Comparison of ENCODE assay signal across 19 mouse cellular contexts in the genomic region with DNA sequence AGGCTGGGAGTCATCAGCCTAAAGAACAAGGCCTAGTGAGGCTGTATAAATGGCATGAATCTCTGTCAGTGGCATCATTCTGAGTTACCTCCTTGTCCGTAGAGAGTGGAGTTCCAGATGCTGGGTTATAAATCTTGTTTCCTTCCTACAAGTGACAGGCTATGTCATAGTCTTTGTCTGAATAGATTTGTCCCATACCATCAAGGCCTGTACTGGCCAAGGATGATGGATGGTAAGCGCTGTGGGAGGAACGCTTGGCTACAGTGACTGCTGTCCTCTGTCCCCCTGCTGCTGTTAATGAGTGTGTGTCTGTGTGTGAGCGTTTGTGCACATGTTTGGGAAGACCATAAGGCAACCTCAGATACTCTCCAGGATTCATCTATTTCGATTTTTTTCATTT.
A peak's percentile ranks its signal among the peaks of the same experiment; 100 is the strongest.
DNase-seq lines count a peak whose midpoint lies in the region; ATAC-seq lines count a peak whose summit lies in the region.
"Had no signal": no experiment of that assay in that cellular context is flagged by ENCODE, and none has a peak within 500 bp of the region (broad histone marks: within the 10 kb centered on the region; RNA-seq: fewer than 3 reads in every experiment).

No protein-coding gene starts in this region.

- no peak overlapping the region for H3K4me3 ChIP-seq in neural tube, embryonic 11.5 days (ENCODE audit: low read depth, low read length)
- no peak overlapping the region for H3K4me3 ChIP-seq in hindbrain, embryonic 16.5 days (ENCODE audit: low read length)
- no peak overlapping the region for H3K4me3 ChIP-seq in neural tube, embryonic 13.5 days
- H3K4me3 ChIP-seq: embryonic facial prominence, embryonic 10.5 days; forebrain, embryonic 13.5 days; heart, embryonic 12.5 days had no signal

- H3K36me3 ChIP-seq in neural tube, embryonic 11.5 days (ENCODE audit: control insufficient read depth, insufficient read depth, low read length) = no peaks in the 10 kb centered on the region
- no peaks in the 10 kb centered on the region for H3K36me3 ChIP-seq in hindbrain, embryonic 16.5 days (ENCODE audit: control insufficient read depth, insufficient read depth, low read length)
- no peaks in the 10 kb centered on the region for H3K36me3 ChIP-seq in neural tube, embryonic 13.5 days
- H3K36me3 ChIP-seq: embryonic facial prominence, embryonic 10.5 days; heart, embryonic 12.5 days had no signal

- H3K9ac ChIP-seq in neural tube, embryonic 11.5 days (ENCODE audit: low read length) = no peak overlapping the region
- no peak overlapping the region for H3K9ac ChIP-seq in hindbrain, embryonic 16.5 days (ENCODE audit: low read depth, low read length)
- no peak overlapping the region for H3K9ac ChIP-seq in neural tube, embryonic 13.5 days
- H3K9ac ChIP-seq: forebrain, embryonic 13.5 days; forebrain, postnatal 0 days; heart, embryonic 12.5 days had no signal

- no peaks in the 10 kb centered on the region for H3K27me3 ChIP-seq in neural tube, embryonic 11.5 days (ENCODE audit: control insufficient read depth, insufficient read depth, low read length)
- no peaks in the 10 kb centered on the region for H3K27me3 ChIP-seq in hindbrain, embryonic 16.5 days (replicated peaks; ENCODE audit: control insufficient read depth, insufficient read depth, low read length)
- H3K27me3 ChIP-seq in neural tube, embryonic 13.5 days = no peaks in the 10 kb centered on the region
- H3K27me3 ChIP-seq: CH12.LX; forebrain, embryonic 13.5 days; heart, embryonic 12.5 days; Patski had no signal

- H3K27ac ChIP-seq in neural tube, embryonic 11.5 days (ENCODE audit: low read depth, low read length) = no peak overlapping the region
- no peak overlapping the region for H3K27ac ChIP-seq in hindbrain, embryonic 16.5 days (ENCODE audit: low read depth, low read length)
- H3K27ac ChIP-seq in neural tube, embryonic 13.5 days (replicated peaks) = no peak overlapping the region
- H3K27ac ChIP-seq: embryonic facial prominence, embryonic 10.5 days; forebrain, embryonic 13.5 days had no signal

- intact Hi-C loops in left cerebral cortex, postnatal 36 days (cut with DNase I) = no loop called here

- 69% methylated on average over 5 of the region's 5 CpGs for WGBS in neural tube, embryonic 11.5 days
- WGBS in hindbrain, embryonic 16.5 days = 67% methylated on average over 5 of the region's 5 CpGs
- 68% methylated on average over 5 of the region's 5 CpGs for WGBS in neural tube, embryonic 13.5 days

- no peak overlapping the region for H3K4me2 ChIP-seq in neural tube, embryonic 11.5 days (ENCODE audit: low read depth)
- H3K4me2 ChIP-seq in hindbrain, embryonic 16.5 days (ENCODE audit: low read length) = no peak overlapping the region
- H3K4me2 ChIP-seq in neural tube, embryonic 13.5 days = no peak overlapping the region
- H3K4me2 ChIP-seq: forebrain, embryonic 13.5 days; heart, embryonic 12.5 days had no signal

- peak; percentile 31 for DNase-seq in neural tube, embryonic 11.5 days (ENCODE audit: low spot score)
- DNase-seq in neural tube, embryonic 10.5 days (ENCODE audit: extremely low spot score, low spot score) = no peak
- DNase-seq in heart, postnatal 4 days = no peak
- no peak for DNase-seq in left cerebral cortex, postnatal 36 days (ENCODE audit: low spot score in 2 of 2)
- DNase-seq in kidney, adult 11 months = no peak
- DNase-seq: adrenal gland, postnatal 14 days; cerebellum, adult 11-12 months; cerebellum, adult 9-10 months; cerebellum, postnatal 25 days; forebrain, postnatal 0 days; gastrocnemius, postnatal 25 days had no signal

- no peaks in the 10 kb centered on the region for H3K9me3 ChIP-seq in neural tube, embryonic 11.5 days (ENCODE audit: control insufficient read depth, low read length)
- H3K9me3 ChIP-seq in hindbrain, embryonic 16.5 days (ENCODE audit: control insufficient read depth, low read length) = no peaks in the 10 kb centered on the region
- H3K9me3 ChIP-seq in neural tube, embryonic 13.5 days = no peaks in the 10 kb centered on the region
- H3K9me3 ChIP-seq: embryonic facial prominence, embryonic 10.5 days; forebrain, embryonic 13.5 days; heart, embryonic 12.5 days had no signal

- no peaks in the 10 kb centered on the region for H3K4me1 ChIP-seq in neural tube, embryonic 11.5 days (ENCODE audit: control insufficient read depth, insufficient read depth, low read length)
- H3K4me1 ChIP-seq in hindbrain, embryonic 16.5 days (ENCODE audit: control insufficient read depth, insufficient read depth, low read depth, low read length) = peaks cover 3% of the 10 kb centered on the region
- peaks cover 9% of the 10 kb centered on the region for H3K4me1 ChIP-seq in neural tube, embryonic 13.5 days (replicated peaks)
- H3K4me1 ChIP-seq: embryonic facial prominence, embryonic 10.5 days; forebrain, embryonic 13.5 days had no signal

- ATAC-seq in neural tube, embryonic 11.5 days (ENCODE audit: insufficient read depth, low FRiP score, low TSS enrichment) = peak; percentile 35; the same call in 1 of the 2 replicates
- peak; percentile 68 for ATAC-seq in hindbrain, embryonic 16.5 days
- ATAC-seq in neural tube, embryonic 13.5 days (ENCODE audit: low read depth) = peak; percentile 34
- ATAC-seq: activated CD4-positive, CD25-positive, alpha-beta regulatory T cell, adult 4 months; forebrain, embryonic 13.5 days; forebrain, postnatal 0 days; Patski had no signal
